13 mouse cellular contexts compared by ENCODE assay signal in genomic region chr2:92402591-92403326, GRCm38 (mm10). TPM values are rescaled to one million over a fixed set of nuclear protein-coding genes. Genes with fewer than 3 reads are reported as not detected.
DNase-seq lines count a peak whose midpoint lies in the region; ATAC-seq and TF ChIP-seq lines count a peak whose summit lies in the region.
"Had no signal": no experiment of that assay in that cellular context is flagged by ENCODE, and none has a peak within 500 bp of the region (broad histone marks: within the 10 kb centered on the region; RNA-seq: fewer than 3 reads in every experiment).

No protein-coding gene starts in this region.

- H3K9ac ChIP-seq in forebrain, embryonic 15.5 days (replicated peaks): no peak overlapping the region
- no peak overlapping the region for H3K9ac ChIP-seq in forebrain, embryonic 11.5 days (ENCODE audit: low read length)
- 0 out of 2 replicates have a peak overlapping the region, but pooled peaks have one; percentile 20 for H3K9ac ChIP-seq in hindbrain, embryonic 13.5 days
- H3K9ac ChIP-seq: forebrain, embryonic 12.5 days; lung, embryonic 14.5 days had no signal

- H3K27me3 ChIP-seq in forebrain, embryonic 15.5 days: no peaks in the 10 kb centered on the region
- no peaks in the 10 kb centered on the region for H3K27me3 ChIP-seq in forebrain, embryonic 11.5 days (ENCODE audit: control insufficient read depth, insufficient read depth, low read length)
- H3K27me3 ChIP-seq in hindbrain, embryonic 13.5 days: no peaks in the 10 kb centered on the region
- H3K27me3 ChIP-seq: forebrain, embryonic 12.5 days had no signal

- WGBS in forebrain, embryonic 15.5 days: 70% methylated on average over 4 of the region's 4 CpGs
- WGBS in forebrain, embryonic 11.5 days: 82% methylated on average over 4 of the region's 4 CpGs
- 62% methylated on average over 4 of the region's 4 CpGs for WGBS in hindbrain, embryonic 13.5 days

- H3K27ac ChIP-seq in forebrain, embryonic 15.5 days (replicated peaks): peak overlapping the region; percentile 31; the same call in 1 of the 2 replicates
- H3K27ac ChIP-seq in forebrain, embryonic 11.5 days (ENCODE audit: low read depth, low read length): no peak overlapping the region
- peak overlapping the region; percentile 87 for H3K27ac ChIP-seq in left cerebral cortex, adult 2 months
- H3K27ac ChIP-seq in hindbrain, embryonic 13.5 days: peak overlapping the region; percentile 52
- H3K27ac ChIP-seq: forebrain, embryonic 12.5 days had no signal

- no peaks in the 10 kb centered on the region for H3K9me3 ChIP-seq in forebrain, embryonic 15.5 days
- H3K9me3 ChIP-seq in forebrain, embryonic 11.5 days (ENCODE audit: control insufficient read depth, low read length): no peaks in the 10 kb centered on the region
- no peaks in the 10 kb centered on the region for H3K9me3 ChIP-seq in hindbrain, embryonic 13.5 days
- H3K9me3 ChIP-seq: forebrain, embryonic 12.5 days had no signal

- no peak overlapping the region for H3K4me2 ChIP-seq in forebrain, embryonic 15.5 days (replicated peaks)
- H3K4me2 ChIP-seq in forebrain, embryonic 11.5 days (ENCODE audit: low read depth, low read length, severe bottlenecking): no peak overlapping the region
- H3K4me2 ChIP-seq in hindbrain, embryonic 13.5 days: no peak overlapping the region
- H3K4me2 ChIP-seq: forebrain, embryonic 12.5 days; lung, embryonic 14.5 days had no signal

- TF ChIP-seq CTCF in left cerebral cortex, adult 2 months (IDR thresholded peaks at IDR 0.05): no peak

- no peak for DNase-seq in forebrain, embryonic 11.5 days (ENCODE audit: low spot score)
- no peak for DNase-seq in left cerebral cortex, adult 2 months (ENCODE audit: extremely low spot score in 1 of 2, low spot score in 2 of 2)
- no peak for DNase-seq in left cerebral cortex, adult 18-20 months (ENCODE audit: low spot score in 2 of 2)
- peak; percentile 96 for DNase-seq in brain, adult 2 months (ENCODE audit: low read depth, low spot score)
- no peak for DNase-seq in ovary, postnatal 10 days (ENCODE audit: low spot score)
- DNase-seq: adrenal gland, adult 8-10 months; layer of hippocampus, postnatal 36 days; lung, embryonic 14.5 days had no signal

- no peak overlapping the region for H3K4me3 ChIP-seq in forebrain, embryonic 15.5 days
- H3K4me3 ChIP-seq in forebrain, embryonic 11.5 days (ENCODE audit: low read depth, low read length): no peak overlapping the region
- H3K4me3 ChIP-seq in left cerebral cortex, adult 2 months: no peak overlapping the region
- H3K4me3 ChIP-seq in hindbrain, embryonic 13.5 days: no peak overlapping the region
- H3K4me3 ChIP-seq: forebrain, embryonic 12.5 days had no signal

- intact Hi-C loops in left cerebral cortex, adult 2 months (cut with DNase I): no loop called here

- ATAC-seq in forebrain, embryonic 15.5 days (replicated peaks): no peak
- no peak for ATAC-seq in forebrain, embryonic 11.5 days (replicated peaks; ENCODE audit: low FRiP score)
- ATAC-seq in hindbrain, embryonic 13.5 days (ENCODE audit: low FRiP score): no peak
- ATAC-seq in megakaryocyte, adult 5-6 weeks (ENCODE audit: poor library complexity, severe bottlenecking): no peak

- H3K4me1 ChIP-seq in forebrain, embryonic 15.5 days: peaks cover 25% of the 10 kb centered on the region
- peaks cover 6% of the 10 kb centered on the region; the same call in 1 of the 2 replicates for H3K4me1 ChIP-seq in forebrain, embryonic 11.5 days (replicated peaks; ENCODE audit: control insufficient read depth, insufficient read depth, low read length)
- peaks cover 56% of the 10 kb centered on the region for H3K4me1 ChIP-seq in hindbrain, embryonic 13.5 days (replicated peaks)

- H3K36me3 ChIP-seq in forebrain, embryonic 15.5 days: peaks cover 23% of the 10 kb centered on the region; the same call in 1 of the 2 replicates
- H3K36me3 ChIP-seq in forebrain, embryonic 11.5 days (ENCODE audit: control insufficient read depth, insufficient read depth, low read length): no peaks in the 10 kb centered on the region; the same call in 1 of the 2 replicates
- H3K36me3 ChIP-seq in hindbrain, embryonic 13.5 days: peaks cover 39% of the 10 kb centered on the region

RNA-seq across cellular contexts. Expression of gene Mapk8ip1, which starts 1.7 kb away (rescaled TPM):
- 119 and 120 TPM in 2 replicates for polyA plus RNA-seq in forebrain, embryonic 15.5 days (2015; fragmentation: Nextera tagmentation; extraction: Ambion mirVana)
- polyA plus RNA-seq in forebrain, embryonic 11.5 days (2014; fragmentation: Nextera tagmentation; extraction: Ambion mirVana): 35.9 and 41.4 TPM in 2 replicates
- 100 to 1,000 TPM; 340 to 364 TPM for total RNA-seq in left cerebral cortex, adult 2 months (2021)
- 100 to 1,000 TPM; 345 to 351 TPM for total RNA-seq in left cerebral cortex, adult 18-20 months (2021)
- 111 and 112 TPM in 2 replicates for polyA plus RNA-seq in hindbrain, embryonic 13.5 days (2015; fragmentation: Nextera tagmentation; extraction: Ambion mirVana)
- not detected in 2 replicates for total RNA-seq in megakaryocyte, adult 5-6 weeks (2015)
- total RNA-seq in megakaryocyte, adult 5-6 weeks (2017): 0.04 TPM in 1 of 2 replicates, not detected in the other

RNA-seq across cellular contexts. Expression of gene 1700029I15Rik, which starts 20.4 kb away (rescaled TPM):
- 6.8 and 10.6 TPM in 2 replicates for polyA plus RNA-seq in forebrain, embryonic 15.5 days (2015; fragmentation: Nextera tagmentation; extraction: Ambion mirVana)
- 2.3 and 3.6 TPM in 2 replicates for polyA plus RNA-seq in forebrain, embryonic 11.5 days (2014; fragmentation: Nextera tagmentation; extraction: Ambion mirVana)
- total RNA-seq in left cerebral cortex, adult 2 months (2021): 1 to 10 TPM; 5.3 TPM
- total RNA-seq in left cerebral cortex, adult 18-20 months (2021): 1 to 10 TPM; 3.8 to 5.9 TPM
- 6.3 and 6.9 TPM in 2 replicates for polyA plus RNA-seq in hindbrain, embryonic 13.5 days (2015; fragmentation: Nextera tagmentation; extraction: Ambion mirVana)
- total RNA-seq in megakaryocyte, adult 5-6 weeks (2015): 2.6 and 3.5 TPM in 2 replicates
- total RNA-seq in megakaryocyte, adult 5-6 weeks (2017): 1.5 and 3.1 TPM in 2 replicates

RNA-seq across cellular contexts. Expression of gene Large2, which starts 28.1 kb away (rescaled TPM):
- polyA plus RNA-seq in forebrain, embryonic 15.5 days (2015; fragmentation: Nextera tagmentation; extraction: Ambion mirVana): 1.5 and 2.6 TPM in 2 replicates
- 16.1 and 16.4 TPM in 2 replicates for polyA plus RNA-seq in forebrain, embryonic 11.5 days (2014; fragmentation: Nextera tagmentation; extraction: Ambion mirVana)
- total RNA-seq in left cerebral cortex, adult 2 months (2021): 1 to 10 TPM in 1 of 2 experiments, under 1 TPM in 1; 0.72 to 1.0 TPM
- total RNA-seq in left cerebral cortex, adult 18-20 months (2021): 1 to 10 TPM in 1 of 2 experiments, not detected in 1; 1.0 TPM
- polyA plus RNA-seq in hindbrain, embryonic 13.5 days (2015; fragmentation: Nextera tagmentation; extraction: Ambion mirVana): 1.6 and 2.4 TPM in 2 replicates
- not detected in 2 replicates for total RNA-seq in megakaryocyte, adult 5-6 weeks (2015)
- not detected in 2 replicates for total RNA-seq in megakaryocyte, adult 5-6 weeks (2017)
- polyA plus RNA-seq: G1E had no signal

RNA-seq across cellular contexts. Expression of gene Pex16, which starts 28.3 kb away (rescaled TPM):
- polyA plus RNA-seq in forebrain, embryonic 15.5 days (2015; fragmentation: Nextera tagmentation; extraction: Ambion mirVana): 36.8 and 41.2 TPM in 2 replicates
- polyA plus RNA-seq in forebrain, embryonic 11.5 days (2014; fragmentation: Nextera tagmentation; extraction: Ambion mirVana): 18.2 and 22.9 TPM in 2 replicates
- total RNA-seq in left cerebral cortex, adult 2 months (2021): 10 to 100 TPM; 33.4 to 37.1 TPM
- total RNA-seq in left cerebral cortex, adult 18-20 months (2021): 10 to 100 TPM; 27.3 to 29.1 TPM
- polyA plus RNA-seq in hindbrain, embryonic 13.5 days (2015; fragmentation: Nextera tagmentation; extraction: Ambion mirVana): 35.7 and 35.8 TPM in 2 replicates
- 13.8 and 18.1 TPM in 2 replicates for total RNA-seq in megakaryocyte, adult 5-6 weeks (2015)
- total RNA-seq in megakaryocyte, adult 5-6 weeks (2017): 7.4 and 17.4 TPM in 2 replicates

RNA-seq across cellular contexts. Expression of gene Cry2, which starts 31.1 kb away (rescaled TPM):
- 37.0 and 37.2 TPM in 2 replicates for polyA plus RNA-seq in forebrain, embryonic 15.5 days (2015; fragmentation: Nextera tagmentation; extraction: Ambion mirVana)
- polyA plus RNA-seq in forebrain, embryonic 11.5 days (2014; fragmentation: Nextera tagmentation; extraction: Ambion mirVana): 24.0 and 25.5 TPM in 2 replicates
- total RNA-seq in left cerebral cortex, adult 2 months (2021): 100 to 1,000 TPM; 126 to 129 TPM
- total RNA-seq in left cerebral cortex, adult 18-20 months (2021): 100 to 1,000 TPM; 124 to 136 TPM
- polyA plus RNA-seq in hindbrain, embryonic 13.5 days (2015; fragmentation: Nextera tagmentation; extraction: Ambion mirVana): 36.8 and 38.5 TPM in 2 replicates
- total RNA-seq in megakaryocyte, adult 5-6 weeks (2015): 3.5 and 4.1 TPM in 2 replicates
- 3.2 and 4.3 TPM in 2 replicates for total RNA-seq in megakaryocyte, adult 5-6 weeks (2017)

Comparison
In these comparisons a context has a peak if more than half of its experiments do, and no peak if none do; other contexts are left out.
1. RNA of gene Mapk8ip1, which starts 1.7 kb away (total RNA-seq): 340 to 364 TPM in left cerebral cortex, adult 2 months and 345 to 351 TPM in left cerebral cortex, adult 18-20 months; 0.04 TPM in megakaryocyte, adult 5-6 weeks; every median in the first group is over 100 times any median in the second.